Mouse (Mus musculus) midbrain, embryonic 16.5 days (tissue): ENCODE data around the gene Tm9sf4. TPM values are rescaled to one million over a fixed set of nuclear protein-coding genes. Genes with fewer than 3 reads are reported as not detected.
A peak's percentile ranks its signal among the peaks of the same experiment; 100 is the strongest.

ENCODE experiments used
- ATAC-seq: fragments of 200-750 bp; cut with Nextera tagmentation; 2 replicates; pipeline ENCODE4 v1.8.0; 2017; ENCODE audit warnings: moderate TSS enrichment
- H3K27ac ChIP-seq: fragments of 300-500 bp; sonication (generic); 2 replicates; pipeline ENCODE4 v1.5.1; 2014; ENCODE audit warnings: mild to moderate bottlenecking, low read length, mixed read lengths
- H3K27me3 ChIP-seq: fragments of 300-500 bp; sonication (generic); 2 replicates; pipeline ENCODE4 v1.6.1; 2014; ENCODE audit warnings: low read depth, low read length, mixed read lengths; ENCODE audit not compliant: control insufficient read depth, insufficient read depth
- H3K36me3 ChIP-seq: fragments of 300-500 bp; sonication (generic); 2 replicates; pipeline ENCODE4 v1.6.1; 2014; ENCODE audit warnings: mild to moderate bottlenecking, low read length, moderate library complexity, mixed read lengths; ENCODE audit not compliant: control insufficient read depth, insufficient read depth
- H3K4me1 ChIP-seq: fragments of 300-500 bp; sonication (generic); 2 replicates; pipeline ENCODE4 v1.6.1; 2014; ENCODE audit warnings: mild to moderate bottlenecking, low read length, mixed read lengths; ENCODE audit not compliant: control insufficient read depth, insufficient read depth
- H3K4me2 ChIP-seq: fragments of 300-500 bp; sonication (generic); 2 replicates; pipeline ENCODE4 v1.6.1; 2014; ENCODE audit warnings: mild to moderate bottlenecking, low read length, mixed read lengths
- H3K4me3 ChIP-seq: fragments of 300-500 bp; sonication (generic); 2 replicates; pipeline ENCODE4 v1.5.1; 2014; ENCODE audit warnings: low read depth, mild to moderate bottlenecking, low read length, moderate library complexity, mixed read lengths
- H3K9ac ChIP-seq: fragments of 300-500 bp; sonication (generic); 2 replicates; pipeline ENCODE4 v1.6.1; 2014; ENCODE audit warnings: low read depth, low read length, mixed read lengths
- H3K9me3 ChIP-seq: fragments of 300-500 bp; sonication (generic); replicated peaks from 2 replicates; pipeline ENCODE4 v1.6.1; 2014; ENCODE audit warnings: mild to moderate bottlenecking, low read length, mixed read lengths; ENCODE audit not compliant: control insufficient read depth, poor library complexity, severe bottlenecking
- WGBS: fragments of 180-500 bp; shearing (Covaris S2); extraction: QIAGEN DNeasy Blood & Tissue Kit; methylation state at CpG from one replicate; pipeline ENCODE4 v1.1.7; 2014; 5-methylcytosine and 5-hydroxymethylcytosine counted together
- polyA plus RNA-seq: library from polyadenylated mRNA; unstranded; fragments of >200 nt; fragmentation: Nextera tagmentation; extraction: Ambion mirVana; gene quantifications from 2 replicates; pipeline ENCODE4 v1.2.1, GENCODE M21; 2015

Tm9sf4 gene
- polyA plus RNA-seq, 1 experiment from 2014 or later, result 85.8 TPM

- Histone ChIP-seq H3K4me3 (no peak overlapping the region), H3K4me1 (no peaks in the 10 kb centered on the region), H3K9ac (no peak overlapping the region), H3K4me2 (no peak overlapping the region), H3K27ac (no peak overlapping the region), H3K9me3 (no peaks in the 10 kb centered on the region), H3K36me3 (no peaks in the 10 kb centered on the region), H3K27me3 (no peaks in the 10 kb centered on the region)
- 86% methylated on average over 10 of the region's 10 CpGs for WGBS
- no peak for ATAC-seq
These were observed 56.8 kb downstream of the Tm9sf4 start for GRCm38 (mm10) chr2:153217826-153218340.

GRCm38 (mm10) chr2:153218516-153218915 is 57.4 kb downstream of the Tm9sf4 start:
- 83% methylated on average over 3 of the region's 3 CpGs for WGBS
- ATAC-seq, result no peak
- Histone ChIP-seq H3K4me1 (no peaks in the 10 kb centered on the region), H3K27ac (no peak overlapping the region), H3K36me3 (no peaks in the 10 kb centered on the region), H3K4me3 (no peak overlapping the region), H3K9me3 (no peaks in the 10 kb centered on the region), H3K9ac (no peak overlapping the region), H3K27me3 (no peaks in the 10 kb centered on the region), H3K4me2 (no peak overlapping the region)

GRCm38 (mm10) chr2:153221620-153222019 is 60.5 kb downstream of the Tm9sf4 start:
- H3K9ac ChIP-seq, result no peak overlapping the region
- WGBS, result 90% methylated on average over 4 of the region's 4 CpGs

GRCm38 (mm10) chr2:153222130-153222529 is 61.0 kb downstream of the Tm9sf4 start:
- H3K4me1 ChIP-seq, result peaks cover 12% of the 10 kb centered on the region
- H3K9me3 ChIP-seq, result no peaks in the 10 kb centered on the region
- no peaks in the 10 kb centered on the region for H3K27me3 ChIP-seq
- H3K27ac ChIP-seq, result no peak overlapping the region
- H3K36me3 ChIP-seq, result no peaks in the 10 kb centered on the region
- ATAC-seq, result no peak
- H3K9ac ChIP-seq, result no peak overlapping the region
- no peak overlapping the region for H3K4me2 ChIP-seq
- no peak overlapping the region for H3K4me3 ChIP-seq

More at GRCm38 (mm10) chr2:153221620-153222019, 60.5 kb downstream of the Tm9sf4 start:
- Histone ChIP-seq H3K4me2 (no peak overlapping the region), H3K36me3 (no peaks in the 10 kb centered on the region), H3K9me3 (no peaks in the 10 kb centered on the region), H3K4me1 (peaks cover 12% of the 10 kb centered on the region), H3K27me3 (no peaks in the 10 kb centered on the region), H3K27ac (no peak overlapping the region), H3K4me3 (no peak overlapping the region)
- ATAC-seq, result no peak

GRCm38 (mm10) chr2:153222566-153222965 is 61.5 kb downstream of the Tm9sf4 start:
- Histone ChIP-seq H3K9ac (no peak overlapping the region), H3K4me2 (no peak overlapping the region), H3K27me3 (no peaks in the 10 kb centered on the region), H3K36me3 (no peaks in the 10 kb centered on the region), H3K4me3 (no peak overlapping the region), H3K4me1 (peaks cover 12% of the 10 kb centered on the region), H3K9me3 (no peaks in the 10 kb centered on the region), H3K27ac (no peak overlapping the region)
- ATAC-seq, result no peak
- WGBS, result 95% methylated on average over 2 of the region's 2 CpGs

- peak; percentile 92 for ATAC-seq
- Histone ChIP-seq H3K9ac (peak within 1 kb of the TSS; percentile 95), H3K27me3 (no peaks in the 10 kb centered on the region), H3K9me3 (no peaks in the 10 kb centered on the region), H3K36me3 (peaks cover 5% of the 10 kb centered on the region), H3K4me1 (peaks cover 12% of the 10 kb centered on the region), H3K4me3 (peak within 1 kb of the TSS; percentile 72), H3K27ac (peak within 1 kb of the TSS; percentile 84), H3K4me2 (peak within 1 kb of the TSS; percentile 73)
- WGBS, result 3% methylated on average over 31 of the region's 31 CpGs
These were observed 64.0 kb downstream of the Tm9sf4 start, which contains the start of gene Tspyl3 for GRCm38 (mm10) chr2:153224946-153225594. Tspyl3 (minus strand) TSS chr2:153225441.

GRCm38 (mm10) chr2:153225595-153225953 is 64.5 kb downstream of the Tm9sf4 start:
- peak overlapping the region; percentile 84 for H3K27ac ChIP-seq
- peak overlapping the region; percentile 73 for H3K4me2 ChIP-seq
- peaks cover 10% of the 10 kb centered on the region for H3K36me3 ChIP-seq
- 6% methylated on average over 3 of the region's 3 CpGs for WGBS
- H3K4me1 ChIP-seq, result peaks cover 12% of the 10 kb centered on the region
- no peak for ATAC-seq
- no peaks in the 10 kb centered on the region for H3K9me3 ChIP-seq
- H3K9ac ChIP-seq, result peak overlapping the region; percentile 95
- no peaks in the 10 kb centered on the region for H3K27me3 ChIP-seq
- peak overlapping the region; percentile 72 for H3K4me3 ChIP-seq

GRCm38 (mm10) chr2:153227959-153228358 is 66.9 kb downstream of the Tm9sf4 start:
- ATAC-seq, result no peak
- H3K4me2 ChIP-seq, result no peak overlapping the region
- peaks cover 29% of the 10 kb centered on the region for H3K36me3 ChIP-seq
- no peak overlapping the region for H3K4me3 ChIP-seq
- no peak overlapping the region for H3K27ac ChIP-seq
- no peak overlapping the region for H3K9ac ChIP-seq
- 96% methylated on average over 4 of the region's 4 CpGs for WGBS
- H3K4me1 ChIP-seq, result peaks cover 12% of the 10 kb centered on the region
- H3K9me3 ChIP-seq, result no peaks in the 10 kb centered on the region
- H3K27me3 ChIP-seq, result no peaks in the 10 kb centered on the region

GRCm38 (mm10) chr2:153228523-153228922 is 67.4 kb downstream of the Tm9sf4 start:
- WGBS, result 86% methylated on average over 5 of the region's 5 CpGs
- Histone ChIP-seq H3K4me2 (no peak overlapping the region), H3K36me3 (peaks cover 31% of the 10 kb centered on the region)

More at GRCm38 (mm10) chr2:153228523-153228922, 67.4 kb downstream of the Tm9sf4 start:
- Histone ChIP-seq H3K9ac (no peak overlapping the region), H3K9me3 (no peaks in the 10 kb centered on the region), H3K4me1 (peaks cover 12% of the 10 kb centered on the region), H3K27ac (no peak overlapping the region), H3K4me3 (no peak overlapping the region), H3K27me3 (no peaks in the 10 kb centered on the region)
- ATAC-seq, result no peak
